Comparison of ENCODE assay signal across 14 mouse cellular contexts in the genomic region with DNA sequence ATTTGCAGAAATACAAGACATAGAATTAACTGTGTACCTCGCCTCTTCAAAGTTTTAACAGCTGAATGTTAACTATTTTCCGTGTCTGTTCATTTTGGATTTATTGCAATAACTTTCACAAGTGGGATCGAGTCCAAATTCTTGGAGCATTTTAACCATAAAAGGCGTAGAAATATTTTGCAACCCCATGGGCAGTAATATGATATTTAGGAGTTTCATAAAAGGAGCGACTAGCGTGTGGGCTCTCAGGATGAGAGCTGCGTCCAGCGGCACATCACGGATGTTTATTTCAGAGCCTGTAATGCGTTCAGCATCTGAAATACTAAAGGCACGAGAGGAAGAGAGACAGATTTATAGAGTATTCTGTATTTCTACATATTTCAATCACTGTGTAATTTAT. TPM values are rescaled to one million over a fixed set of nuclear protein-coding genes. Genes with fewer than 3 reads are reported as not detected.
DNase-seq lines count a peak whose midpoint lies in the region; ATAC-seq and TF ChIP-seq lines count a peak whose summit lies in the region.
"Had no signal": no experiment of that assay in that cellular context is flagged by ENCODE, and none has a peak within 500 bp of the region (broad histone marks: within the 10 kb centered on the region; RNA-seq: fewer than 3 reads in every experiment).

No protein-coding gene starts in this region.

- H3K9ac ChIP-seq in kidney, postnatal 0 days (ENCODE audit: low read depth, low read length): no peak overlapping the region
- no peak overlapping the region for H3K9ac ChIP-seq in intestine, embryonic 15.5 days
- H3K9ac ChIP-seq: forebrain, postnatal 0 days; liver, embryonic 13.5 days; neural tube, embryonic 13.5 days had no signal

- H3K9me3 ChIP-seq in kidney, postnatal 0 days (replicated peaks; ENCODE audit: low read length): no peaks in the 10 kb centered on the region
- H3K9me3 ChIP-seq in intestine, embryonic 15.5 days: no peaks in the 10 kb centered on the region
- H3K9me3 ChIP-seq: heart, embryonic 10.5 days; liver, embryonic 13.5 days; neural tube, embryonic 13.5 days had no signal

- peaks cover 6% of the 10 kb centered on the region; the same call in 1 of the 2 replicates for H3K4me1 ChIP-seq in kidney, postnatal 0 days (replicated peaks; ENCODE audit: insufficient read depth, low read length)
- peaks cover 7% of the 10 kb centered on the region; the same call in 1 of the 2 replicates for H3K4me1 ChIP-seq in intestine, embryonic 15.5 days (replicated peaks)
- H3K4me1 ChIP-seq: heart, embryonic 10.5 days; liver, embryonic 13.5 days; neural tube, embryonic 13.5 days had no signal

- no peak for TF ChIP-seq CTCF in kidney, postnatal 0 days (IDR thresholded peaks at IDR 0.05; ENCODE audit: low read depth)

- peak; percentile 77 for DNase-seq in kidney, postnatal 0 days (ENCODE audit: low spot score)
- no peak for DNase-seq in kidney, postnatal 25 days
- DNase-seq in adipocyte (ENCODE audit: low spot score): peak; percentile 67
- DNase-seq in skeletal muscle tissue, adult 2 months (ENCODE audit: low read depth, low spot score): peak; percentile 26
- no peak for DNase-seq in embryo, embryonic 11 days
- DNase-seq in thymus, postnatal 14 days: no peak
- DNase-seq: forebrain, postnatal 0 days; gastrocnemius, postnatal 10 days; liver, embryonic 13.5 days had no signal

- no peaks in the 10 kb centered on the region for H3K27me3 ChIP-seq in kidney, postnatal 0 days (ENCODE audit: insufficient read depth, low read length)
- no peaks in the 10 kb centered on the region for H3K27me3 ChIP-seq in intestine, embryonic 15.5 days (replicated peaks)
- H3K27me3 ChIP-seq: liver, embryonic 13.5 days; neural tube, embryonic 13.5 days had no signal

- WGBS in kidney, postnatal 0 days: 40% methylated on average over 11 of the region's 11 CpGs
- WGBS in intestine, embryonic 15.5 days: 42% methylated on average over 11 of the region's 11 CpGs

- no peak overlapping the region for H3K4me2 ChIP-seq in kidney, postnatal 0 days (ENCODE audit: low read length)
- no peak overlapping the region for H3K4me2 ChIP-seq in intestine, embryonic 15.5 days (replicated peaks)
- H3K4me2 ChIP-seq: liver, embryonic 13.5 days; neural tube, embryonic 13.5 days had no signal

- H3K36me3 ChIP-seq in kidney, postnatal 0 days (ENCODE audit: insufficient read depth, low read length): no peaks in the 10 kb centered on the region
- H3K36me3 ChIP-seq in intestine, embryonic 15.5 days: no peaks in the 10 kb centered on the region
- H3K36me3 ChIP-seq: heart, embryonic 10.5 days; liver, embryonic 13.5 days; neural tube, embryonic 13.5 days had no signal

- H3K27ac ChIP-seq in kidney, postnatal 0 days: no peak overlapping the region
- H3K27ac ChIP-seq in intestine, embryonic 15.5 days: peak overlapping the region; percentile 54
- H3K27ac ChIP-seq: heart, embryonic 10.5 days; liver, embryonic 13.5 days; neural tube, embryonic 13.5 days had no signal

- no peak for ATAC-seq in kidney, postnatal 0 days (replicated peaks; ENCODE audit: low FRiP score, low read depth)
- peak; percentile 69; the same call in 1 of the 2 replicates for ATAC-seq in intestine, embryonic 15.5 days
- ATAC-seq: CD4-positive, CD25-positive, alpha-beta regulatory T cell, adult 4 months; forebrain, postnatal 0 days had no signal

- H3K4me3 ChIP-seq in kidney, postnatal 0 days (replicated peaks; ENCODE audit: low read depth, low read length): no peak overlapping the region
- H3K4me3 ChIP-seq in intestine, embryonic 15.5 days (replicated peaks): no peak overlapping the region
- H3K4me3 ChIP-seq: heart, embryonic 10.5 days; liver, embryonic 13.5 days; neural tube, embryonic 13.5 days had no signal

RNA-seq across cellular contexts. Expression of a gene that starts 50.1 kb away (rescaled TPM):
- 17.3 and 18.5 TPM in 2 replicates for polyA plus RNA-seq in kidney, postnatal 0 days (2015; fragmentation: Nextera tagmentation; extraction: Ambion mirVana)
- 5.6 and 7.4 TPM in 2 replicates for polyA plus RNA-seq in intestine, embryonic 15.5 days (2015; fragmentation: Nextera tagmentation; extraction: Ambion mirVana)
- polyA plus RNA-seq: small intestine, adult 2 months had no signal

Comparison
In these comparisons a context has a peak if more than half of its experiments do, and no peak if none do; other contexts are left out.
1. DNase-seq: peak in kidney, postnatal 0 days (single experiment), adipocyte (single experiment) and skeletal muscle tissue, adult 2 months (single experiment); none in kidney, postnatal 25 days (0 of 2), embryo, embryonic 11 days (single experiment) and thymus, postnatal 14 days (single experiment).